Mouse (Mus musculus): ENCODE data around the gene Rin2.

DNA sequence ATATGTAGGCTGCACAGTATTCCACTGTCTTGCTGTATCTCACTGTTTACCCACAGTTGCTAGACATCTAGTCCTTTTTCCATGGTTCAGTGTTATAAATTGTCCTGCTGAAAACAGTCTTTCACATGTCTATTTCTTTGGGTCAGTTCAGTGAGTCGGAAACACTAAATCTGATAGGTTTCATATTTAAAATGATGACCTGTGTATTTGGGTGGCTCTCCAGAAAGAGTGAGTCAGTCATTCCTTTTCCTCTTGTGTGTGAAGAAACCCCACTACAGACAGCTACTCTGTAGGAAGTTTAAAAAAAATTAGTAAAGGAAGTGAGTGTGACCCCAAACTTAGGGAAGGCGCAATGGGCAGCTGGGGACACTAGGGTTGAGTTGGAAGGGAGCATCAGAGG lies 133.2 kb downstream of the Rin2 start:
- no peak for TF ChIP-seq POLR2A (IDR thresholded peaks at IDR 0.05; ENCODE audit: insufficient read depth, low read length)
- TF ChIP-seq CTCF (IDR thresholded peaks at IDR 0.05; ENCODE audit: low read depth, low read length) = no peak
- TF ChIP-seq EP300 (IDR thresholded peaks at IDR 0.05; ENCODE audit: insufficient read depth, low read depth, low read length) = no peak

Data from ES-Bruce4 (cell line).